Mouse (Mus musculus): ENCODE results near the gene Haus6. TPM values are rescaled to one million over a fixed set of nuclear protein-coding genes. Genes with fewer than 3 reads are reported as not detected.

The Haus6 gene
- total and polyA plus RNA-seq, 2 experiments: 1.1 to 2.3 TPM

DNA sequence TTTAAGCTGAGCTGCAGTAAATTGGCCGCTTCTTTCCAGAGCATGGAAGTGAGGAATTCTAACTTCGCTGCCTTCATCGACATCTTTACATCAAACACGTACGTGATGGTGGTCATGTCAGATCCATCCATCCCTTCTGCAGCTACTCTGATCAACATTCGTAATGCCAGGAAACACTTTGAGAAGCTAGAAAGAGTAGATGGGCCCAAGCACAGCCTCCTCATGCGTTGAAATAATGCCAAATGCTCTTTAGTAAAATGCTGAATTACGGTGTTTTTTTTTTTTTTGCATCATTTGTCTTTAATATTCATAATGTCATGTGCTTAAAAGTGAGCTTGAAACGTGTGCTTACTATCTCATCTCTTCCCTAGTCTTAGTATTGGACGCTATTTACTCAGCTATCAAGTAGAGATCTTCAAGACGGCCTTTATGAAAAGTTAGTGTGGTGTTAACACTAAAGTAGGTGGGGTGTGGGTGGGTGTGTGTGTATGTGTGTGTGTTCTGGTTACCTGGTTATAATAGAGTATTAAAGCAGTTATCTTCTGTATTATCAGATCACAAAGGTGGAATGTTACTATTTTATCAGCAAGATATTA is 35.1 kb downstream of the Haus6 start:
- no peaks in the 10 kb centered on the region for H3K27me3 ChIP-seq (ENCODE audit: control insufficient read depth, insufficient read depth, low read length)
- no peak overlapping the region for H3K27ac ChIP-seq (replicated peaks; ENCODE audit: insufficient read depth, low read depth, low read length)
- DNase-seq (ENCODE audit: extremely low read depth, low read depth, low spot score): no peak
- H3K36me3 ChIP-seq (ENCODE audit: control insufficient read depth, insufficient read depth, low read length): no peaks in the 10 kb centered on the region
- WGBS: 11% methylated on average over 11 of the region's 11 CpGs
- H3K9ac ChIP-seq (ENCODE audit: low read depth, low read length): peak overlapping the region; percentile 88
- peaks cover 14% of the 10 kb centered on the region; the same call in 1 of the 2 replicates for H3K79me2 ChIP-seq (ENCODE audit: control insufficient read depth, insufficient read depth, low read length)
- H3K4me3 ChIP-seq (ENCODE audit: insufficient read depth, low read depth, low read length): peak overlapping the region; percentile 83
- H3K4me1 ChIP-seq (ENCODE audit: control insufficient read depth, insufficient read depth, low read length): peaks cover 11% of the 10 kb centered on the region
- TF ChIP-seq CTCF (IDR thresholded peaks at IDR 0.05; ENCODE audit: low read depth, low read length) (no peak), POLR2A (IDR thresholded peaks at IDR 0.05; ENCODE audit: extremely low read depth, insufficient read depth, low read length) (no peak)

DNA sequence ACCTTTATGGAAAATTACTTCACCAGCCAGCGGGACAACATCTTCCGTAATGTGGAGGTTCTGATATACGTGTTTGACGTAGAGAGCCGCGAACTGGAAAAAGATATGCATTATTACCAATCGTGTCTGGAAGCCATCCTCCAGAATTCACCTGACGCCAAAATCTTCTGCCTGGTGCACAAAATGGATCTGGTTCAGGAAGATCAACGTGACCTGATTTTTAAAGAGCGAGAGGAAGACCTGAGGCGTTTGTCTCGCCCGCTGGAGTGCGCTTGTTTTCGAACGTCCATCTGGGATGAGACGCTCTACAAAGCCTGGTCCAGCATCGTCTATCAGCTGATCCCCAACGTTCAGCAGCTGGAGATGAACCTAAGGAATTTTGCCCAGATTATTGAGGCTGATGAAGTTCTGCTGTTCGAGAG is 35.7 kb downstream of the Haus6 start:
- no peak for TF ChIP-seq CTCF (IDR thresholded peaks at IDR 0.05; ENCODE audit: low read depth, low read length)
- TF ChIP-seq POLR2A (IDR thresholded peaks at IDR 0.05; ENCODE audit: extremely low read depth, insufficient read depth, low read length): no peak

DNA sequence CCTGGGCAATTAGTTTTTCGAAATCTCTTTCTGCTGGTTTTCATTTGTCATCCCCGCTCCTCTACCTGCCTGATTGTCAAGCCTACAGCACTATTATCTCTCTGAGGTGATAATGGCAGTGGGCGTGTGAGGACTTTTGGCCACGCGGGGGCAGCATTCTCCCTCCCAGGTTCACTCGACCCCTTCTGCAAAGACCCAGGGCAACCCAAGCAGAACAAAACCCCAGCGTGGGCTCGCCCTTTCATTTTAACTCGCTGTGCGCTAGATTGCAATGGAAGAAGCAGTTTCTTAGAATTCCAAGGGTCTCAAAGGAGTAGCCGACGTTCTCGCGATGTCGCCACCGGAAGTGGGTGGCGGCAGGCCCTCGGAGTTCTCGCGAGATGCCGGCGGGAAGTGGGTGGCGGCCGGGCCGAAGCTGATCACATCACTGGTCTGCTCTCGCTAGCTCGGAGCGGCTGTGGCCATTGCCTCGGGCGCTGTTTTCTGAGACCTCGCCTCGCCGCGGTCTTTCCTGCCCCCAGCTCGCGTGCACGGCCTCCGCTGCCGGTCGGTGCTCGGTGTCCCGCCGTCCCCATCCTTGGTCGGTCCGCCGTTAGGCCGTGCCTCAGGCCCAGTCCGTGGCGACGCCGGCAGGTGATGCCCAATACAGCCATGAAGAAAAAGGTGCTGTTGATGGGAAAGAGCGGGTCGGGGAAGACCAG is 36.4 kb downstream of the Haus6 start, which contains the start of gene Rraga:
TSS of gene Rraga (plus strand) at position 386 of the 701 bp plus-strand sequence.
- no peaks in the 10 kb centered on the region for H3K36me3 ChIP-seq (ENCODE audit: control insufficient read depth, insufficient read depth, low read length)
- peak; percentile 71 for DNase-seq (ENCODE audit: extremely low read depth, low read depth, low spot score)
- H3K4me3 ChIP-seq (ENCODE audit: insufficient read depth, low read depth, low read length): peak within 1 kb of the TSS; percentile 83
- H3K9ac ChIP-seq (ENCODE audit: low read depth, low read length): peak within 1 kb of the TSS; percentile 88
- WGBS: under 1% methylated on average over 53 of the region's 53 CpGs
- H3K27ac ChIP-seq (replicated peaks; ENCODE audit: insufficient read depth, low read depth, low read length): peak within 1 kb of the TSS; percentile 90
- peaks cover 14% of the 10 kb centered on the region; the same call in 1 of the 2 replicates for H3K79me2 ChIP-seq (ENCODE audit: control insufficient read depth, insufficient read depth, low read length)
- H3K27me3 ChIP-seq (ENCODE audit: control insufficient read depth, insufficient read depth, low read length): no peaks in the 10 kb centered on the region
- TF ChIP-seq POLR2A (IDR thresholded peaks at IDR 0.05; ENCODE audit: extremely low read depth, insufficient read depth, low read length) (peak; percentile 81), CTCF (IDR thresholded peaks at IDR 0.05; ENCODE audit: low read depth, low read length) (peak; percentile 92)
- peaks cover 11% of the 10 kb centered on the region for H3K4me1 ChIP-seq (ENCODE audit: control insufficient read depth, insufficient read depth, low read length)

More for the DNA sequence above, 35.7 kb downstream of the Haus6 start:
- Histone ChIP-seq H3K4me1 (ENCODE audit: control insufficient read depth, insufficient read depth, low read length) (peaks cover 11% of the 10 kb centered on the region), H3K27me3 (ENCODE audit: control insufficient read depth, insufficient read depth, low read length) (no peaks in the 10 kb centered on the region), H3K79me2 (ENCODE audit: control insufficient read depth, insufficient read depth, low read length) (peaks cover 14% of the 10 kb centered on the region; the same call in 1 of the 2 replicates), H3K27ac (replicated peaks; ENCODE audit: insufficient read depth, low read depth, low read length) (peak overlapping the region; percentile 46), H3K9ac (ENCODE audit: low read depth, low read length) (peak overlapping the region; percentile 88), H3K36me3 (ENCODE audit: control insufficient read depth, insufficient read depth, low read length) (no peaks in the 10 kb centered on the region), H3K4me3 (ENCODE audit: insufficient read depth, low read depth, low read length) (peak overlapping the region; percentile 83)
- DNase-seq (ENCODE audit: extremely low read depth, low read depth, low spot score): peak; percentile 35
- WGBS: under 1% methylated on average over 20 of the region's 20 CpGs

DNA sequence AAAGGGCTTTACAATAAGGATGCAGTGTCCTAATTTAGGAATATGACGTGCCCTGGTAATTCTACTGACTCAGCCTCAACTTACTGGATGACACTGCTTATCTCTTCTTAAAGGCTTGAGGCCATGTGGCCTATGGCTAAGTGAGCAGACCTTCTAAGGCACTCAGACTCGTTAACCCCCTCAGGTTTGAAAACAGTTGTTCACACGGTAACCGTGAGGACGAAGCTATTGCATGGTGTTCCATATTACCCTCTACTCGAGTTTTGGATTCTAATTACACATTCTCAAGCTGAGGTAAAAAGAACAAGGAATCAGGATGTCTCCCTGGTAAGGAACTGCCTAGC is 36.9 kb downstream of the Haus6 start:
- H3K27me3 ChIP-seq (ENCODE audit: control insufficient read depth, insufficient read depth, low read length): no peaks in the 10 kb centered on the region
- peak overlapping the region; percentile 83; the same call in 1 of the 2 replicates for H3K4me3 ChIP-seq (ENCODE audit: insufficient read depth, low read depth, low read length)
- WGBS: 23% methylated on average over 6 of the region's 6 CpGs
- H3K36me3 ChIP-seq (ENCODE audit: control insufficient read depth, insufficient read depth, low read length): no peaks in the 10 kb centered on the region
- no peak for DNase-seq (ENCODE audit: extremely low read depth, low read depth, low spot score)
- TF ChIP-seq POLR2A (IDR thresholded peaks at IDR 0.05; ENCODE audit: extremely low read depth, insufficient read depth, low read length) (no peak), CTCF (IDR thresholded peaks at IDR 0.05; ENCODE audit: low read depth, low read length) (no peak)
- peaks cover 14% of the 10 kb centered on the region; the same call in 1 of the 2 replicates for H3K79me2 ChIP-seq (ENCODE audit: control insufficient read depth, insufficient read depth, low read length)
- H3K4me1 ChIP-seq (ENCODE audit: control insufficient read depth, insufficient read depth, low read length): peaks cover 11% of the 10 kb centered on the region
- peak overlapping the region; percentile 85; the same call in 1 of the 2 replicates for H3K9ac ChIP-seq (ENCODE audit: low read depth, low read length)
- peak overlapping the region; percentile 90; the same call in 1 of the 2 replicates for H3K27ac ChIP-seq (replicated peaks; ENCODE audit: insufficient read depth, low read depth, low read length)

DNA sequence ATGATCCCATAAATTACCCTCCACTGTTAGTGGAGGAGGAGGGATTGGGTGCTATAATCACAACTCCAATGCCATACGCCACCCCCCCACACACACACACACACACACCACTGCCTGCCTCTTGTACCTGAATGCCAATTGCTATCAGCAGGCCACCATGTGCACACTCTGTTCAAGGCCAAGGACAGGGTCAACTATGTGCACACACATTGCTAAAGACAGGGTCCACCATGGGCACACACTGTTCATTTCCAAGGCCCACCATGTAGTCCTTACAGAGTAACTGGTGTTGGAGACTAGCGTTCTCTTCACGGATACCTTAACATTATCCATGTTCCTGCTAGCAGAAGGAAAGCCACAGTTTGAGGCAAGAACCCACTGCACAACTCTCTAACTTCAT is 50.8 kb downstream of the Haus6 start:
- no peaks in the 10 kb centered on the region for H3K79me2 ChIP-seq (ENCODE audit: control insufficient read depth, insufficient read depth, low read length)
- DNase-seq (ENCODE audit: extremely low read depth, low read depth, low spot score): no peak
- H3K4me3 ChIP-seq (ENCODE audit: insufficient read depth, low read depth, low read length): no peak overlapping the region
- no peaks in the 10 kb centered on the region for H3K4me1 ChIP-seq (ENCODE audit: control insufficient read depth, insufficient read depth, low read length)
- no peaks in the 10 kb centered on the region for H3K36me3 ChIP-seq (ENCODE audit: control insufficient read depth, insufficient read depth, low read length)
- WGBS: 99% methylated on average over 3 of the region's 3 CpGs
- no peak overlapping the region for H3K9ac ChIP-seq (ENCODE audit: low read depth, low read length)
- H3K27ac ChIP-seq (replicated peaks; ENCODE audit: insufficient read depth, low read depth, low read length): no peak overlapping the region
- no peaks in the 10 kb centered on the region for H3K27me3 ChIP-seq (ENCODE audit: control insufficient read depth, insufficient read depth, low read length)
- TF ChIP-seq POLR2A (IDR thresholded peaks at IDR 0.05; ENCODE audit: extremely low read depth, insufficient read depth, low read length) (no peak), CTCF (IDR thresholded peaks at IDR 0.05; ENCODE audit: low read depth, low read length) (no peak)
